ENCODE assay signal across 9 mouse cellular contexts in the genomic region with DNA sequence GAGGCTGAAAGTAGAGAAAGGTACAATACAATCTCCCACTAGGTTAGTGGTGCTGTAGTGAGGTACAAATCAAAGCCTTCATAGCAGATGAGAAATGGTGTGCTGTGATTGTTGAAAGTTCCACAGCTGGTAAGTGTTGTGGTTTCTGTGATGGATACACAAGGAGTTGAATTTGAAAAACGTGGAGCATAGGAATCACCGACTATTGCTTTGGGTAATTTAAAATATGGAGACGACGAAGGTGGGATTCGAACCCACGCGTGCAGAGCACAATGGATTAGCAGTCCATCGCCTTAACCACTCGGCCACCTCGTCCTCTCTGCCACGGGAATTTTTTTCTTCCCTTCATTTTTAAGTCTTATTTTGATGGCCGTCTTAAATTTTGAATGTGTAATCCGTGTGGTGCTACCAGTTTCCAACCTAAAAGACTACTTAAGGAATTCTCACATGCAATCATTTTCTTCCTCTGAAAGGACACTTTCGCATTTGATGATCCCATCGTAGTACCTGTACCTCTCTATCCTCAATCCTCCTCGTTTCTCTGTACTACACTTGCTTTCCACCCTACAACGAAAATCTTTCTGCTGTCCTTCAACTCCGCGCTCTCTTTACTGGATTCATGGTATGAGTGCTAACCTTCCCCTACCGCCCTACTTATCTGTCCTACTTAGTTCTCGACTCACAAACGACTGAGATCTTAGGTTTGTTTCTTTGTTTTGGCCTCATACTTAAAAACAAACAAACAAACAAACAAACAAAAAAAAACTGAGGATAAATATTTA. TPM values are rescaled to one million over a fixed set of nuclear protein-coding genes. Genes with fewer than 3 reads are reported as not detected.
DNase-seq lines count a peak whose midpoint lies in the region; ATAC-seq and TF ChIP-seq lines count a peak whose summit lies in the region.
"Had no signal": no experiment of that assay in that cellular context is flagged by ENCODE, and none has a peak within 500 bp of the region (broad histone marks: within the 10 kb centered on the region; RNA-seq: fewer than 3 reads in every experiment).

No protein-coding gene starts in this region.

- under 1% methylated on average over 22 of the region's 22 CpGs for WGBS in limb, embryonic 10.5 days
- 4% methylated on average over 22 of the region's 22 CpGs for WGBS in stomach, embryonic 16.5 days

- peak overlapping the region; percentile 50 to 52 for H3K4me3 ChIP-seq in ES-E14 (ENCODE audit: insufficient read depth in 1 of 2, low read depth in 1 of 2, low read length in 2 of 2, poor library complexity in 1 of 2, severe bottlenecking in 1 of 2)
- peak overlapping the region; percentile 52 for H3K4me3 ChIP-seq in limb, embryonic 10.5 days
- H3K4me3 ChIP-seq in stomach, embryonic 16.5 days (replicated peaks; ENCODE audit: low read length), result peak overlapping the region; percentile 23; the same call in 1 of the 2 replicates

- no peak overlapping the region for H3K9ac ChIP-seq in ES-E14 (ENCODE audit: insufficient read depth, low read depth, low read length, poor library complexity, severe bottlenecking)
- no peak overlapping the region for H3K9ac ChIP-seq in stomach, embryonic 16.5 days (ENCODE audit: low read length)

- H3K9me3 ChIP-seq in ES-E14 (ENCODE audit: control insufficient read depth, insufficient read depth, low read depth, low read length), result no peaks in the 10 kb centered on the region
- H3K9me3 ChIP-seq in limb, embryonic 10.5 days (replicated peaks), result no peaks in the 10 kb centered on the region
- 0 out of 2 replicates have a peak, but pooled peaks cover 4% of the 10 kb centered on the region for H3K9me3 ChIP-seq in stomach, embryonic 16.5 days (replicated peaks; ENCODE audit: control insufficient read depth, low read length)

- H3K36me3 ChIP-seq in ES-E14 (ENCODE audit: control insufficient read depth, insufficient read depth, low read length, poor library complexity, severe bottlenecking), result no peaks in the 10 kb centered on the region
- no peaks in the 10 kb centered on the region for H3K36me3 ChIP-seq in limb, embryonic 10.5 days
- no peaks in the 10 kb centered on the region for H3K36me3 ChIP-seq in stomach, embryonic 16.5 days (ENCODE audit: control insufficient read depth, insufficient read depth, low read length)

- no peak for ATAC-seq in stomach, embryonic 16.5 days (ENCODE audit: insufficient read depth, low FRiP score)

- H3K27me3 ChIP-seq in limb, embryonic 10.5 days (ENCODE audit: low read depth, poor library complexity, severe bottlenecking), result peaks cover 47% of the 10 kb centered on the region
- H3K27me3 ChIP-seq in stomach, embryonic 16.5 days (ENCODE audit: control insufficient read depth, insufficient read depth, low read length), result peaks cover 50% of the 10 kb centered on the region

- DNase-seq in layer of hippocampus, postnatal 14 days (ENCODE audit: low spot score in 2 of 2), result peak; percentile 25 to 42
- no peak for DNase-seq in layer of hippocampus, adult 9-10 months (ENCODE audit: low spot score)
- DNase-seq in ES-E14 (ENCODE audit: low read depth, low spot score), result no peak
- DNase-seq in embryo, embryonic 11 days, result peak; percentile 67
- DNase-seq in limb, embryonic 10.5 days (ENCODE audit: low spot score), result peak; percentile 80
- DNase-seq in gastrocnemius, postnatal 10 days, result no peak

- peak overlapping the region; percentile 39 for H3K4me2 ChIP-seq in stomach, embryonic 16.5 days (ENCODE audit: low read depth, low read length)

- H3K27ac ChIP-seq in ES-E14 (ENCODE audit: insufficient read depth, low read depth, low read length, poor library complexity, severe bottlenecking), result no peak overlapping the region
- H3K27ac ChIP-seq in limb, embryonic 10.5 days, result no peak overlapping the region
- H3K27ac ChIP-seq in stomach, embryonic 16.5 days (ENCODE audit: low read length), result no peak overlapping the region

- H3K4me1 ChIP-seq in ES-E14 (ENCODE audit: control insufficient read depth in 2 of 2, insufficient read depth in 2 of 2, low read length in 2 of 2, poor library complexity in 1 of 2), result peaks cover 5 to 8% of the 10 kb centered on the region in 2 experiments; a peak in 3 of 4 replicates
- H3K4me1 ChIP-seq in limb, embryonic 10.5 days, result peaks cover 25% of the 10 kb centered on the region
- H3K4me1 ChIP-seq in stomach, embryonic 16.5 days (ENCODE audit: control insufficient read depth, insufficient read depth, low read length), result peaks cover 12% of the 10 kb centered on the region; the same call in 1 of the 2 replicates

- in situ Hi-C loops in ES-E14 (cut with MboI; ENCODE audit: low sequenced_read_pairs in 2 of 2, unreplicated experiment in 2 of 2), result no loop called here

TF ChIP-seq in ES-E14, 5 proteins besides CTCF, POLR2A, EP300 and RAD21:
- no peak for TF ChIP-seq CHD2 (IDR thresholded peaks at IDR 0.05; ENCODE audit: low read depth, low read length)
- TF ChIP-seq ZNF384 (IDR thresholded peaks at IDR 0.05; ENCODE audit: low read depth, low read length), result peak; percentile 46; the same call in 1 of the 2 replicates
- no peak for TF ChIP-seq ZC3H11A (IDR thresholded peaks at IDR 0.05; ENCODE audit: borderline replicate concordance, low read depth, low read length)

RNA-seq across cellular contexts. Expression of a gene that starts 13.2 kb away (rescaled TPM):
- total RNA-seq in layer of hippocampus, postnatal 14 days (2021), result under 1 TPM in 1 of 2 experiments, not detected in 1; 0.19 TPM
- 0.26 and 0.31 TPM in 2 replicates for total RNA-seq in ES-E14 (2012; rRNA removed)
- polyA plus RNA-seq in limb, embryonic 10.5 days (2016; fragmentation: Nextera tagmentation; extraction: Ambion mirVana), result 0.14 and 0.28 TPM in 2 replicates
- 0.09 TPM in 1 of 2 replicates, not detected in the other for polyA plus RNA-seq in stomach, embryonic 16.5 days (2015; fragmentation: Nextera tagmentation; extraction: Ambion mirVana)
- total RNA-seq in gastrocnemius, postnatal 10 days (2021), result not detected
- total RNA-seq: left cerebral cortex, postnatal 36 days had no signal
- polyA plus RNA-seq: cortical plate, adult 2 months had no signal

RNA-seq across cellular contexts. Expression of a gene that starts 15.4 kb away (rescaled TPM):
- under 1 TPM in 1 of 2 experiments, not detected in 1; 0.46 TPM for total RNA-seq in layer of hippocampus, postnatal 14 days (2021)
- 2.6 and 2.9 TPM in 2 replicates for total RNA-seq in ES-E14 (2012; rRNA removed)
- polyA plus RNA-seq in limb, embryonic 10.5 days (2016; fragmentation: Nextera tagmentation; extraction: Ambion mirVana), result 0.20 TPM in 1 of 2 replicates, not detected in the other
- 0.92 and 1.1 TPM in 2 replicates for polyA plus RNA-seq in stomach, embryonic 16.5 days (2015; fragmentation: Nextera tagmentation; extraction: Ambion mirVana)
- total RNA-seq in gastrocnemius, postnatal 10 days (2021), result not detected

RNA-seq across cellular contexts. Expression of a gene that starts 41.2 kb away (rescaled TPM):
- total RNA-seq in layer of hippocampus, postnatal 14 days (2021), result 10 to 100 TPM; 60.0 to 62.5 TPM
- 1,543 and 2,450 TPM in 2 replicates for total RNA-seq in ES-E14 (2012; rRNA removed)
- polyA plus RNA-seq in limb, embryonic 10.5 days (2016; fragmentation: Nextera tagmentation; extraction: Ambion mirVana), result 7.3 and 8.5 TPM in 2 replicates
- 10.9 TPM in 1 of 2 replicates, not detected in the other for polyA plus RNA-seq in stomach, embryonic 16.5 days (2015; fragmentation: Nextera tagmentation; extraction: Ambion mirVana)
- total RNA-seq in gastrocnemius, postnatal 10 days (2021), result 100 to 1,000 TPM; 171 to 199 TPM

RNA-seq across cellular contexts. Expression of a gene that starts 41.5 kb away (rescaled TPM):
- 10 to 100 TPM; 22.2 to 42.1 TPM for total RNA-seq in layer of hippocampus, postnatal 14 days (2021)
- total RNA-seq in ES-E14 (2012; rRNA removed), result 1,340 and 1,966 TPM in 2 replicates
- 10.3 and 11.8 TPM in 2 replicates for polyA plus RNA-seq in limb, embryonic 10.5 days (2016; fragmentation: Nextera tagmentation; extraction: Ambion mirVana)
- polyA plus RNA-seq in stomach, embryonic 16.5 days (2015; fragmentation: Nextera tagmentation; extraction: Ambion mirVana), result 2.6 and 4.0 TPM in 2 replicates
- total RNA-seq in gastrocnemius, postnatal 10 days (2021), result 100 to 1,000 TPM; 209 to 249 TPM

RNA-seq across cellular contexts. Expression of a gene that starts 47.0 kb away (rescaled TPM):
- total RNA-seq in layer of hippocampus, postnatal 14 days (2021), result 10 to 100 TPM; 42.3 to 60.3 TPM
- total RNA-seq in ES-E14 (2012; rRNA removed), result 814 and 830 TPM in 2 replicates
- polyA plus RNA-seq in limb, embryonic 10.5 days (2016; fragmentation: Nextera tagmentation; extraction: Ambion mirVana), result 27.4 and 36.3 TPM in 2 replicates
- 13.4 and 15.5 TPM in 2 replicates for polyA plus RNA-seq in stomach, embryonic 16.5 days (2015; fragmentation: Nextera tagmentation; extraction: Ambion mirVana)
- total RNA-seq in gastrocnemius, postnatal 10 days (2021), result 10 to 100 TPM; 77.9 to 89.2 TPM

Comparison
In these comparisons a context has a peak if more than half of its experiments do, and no peak if none do; other contexts are left out.
1. DNase-seq: peak in layer of hippocampus, postnatal 14 days (2 of 2), embryo, embryonic 11 days (single experiment) and limb, embryonic 10.5 days (single experiment); none in layer of hippocampus, adult 9-10 months (single experiment), ES-E14 (single experiment) and gastrocnemius, postnatal 10 days (single experiment).
2. Peak in every context shown above with its lines, with median percentiles within 50 percentile points of each other: H3K4me3 ChIP-seq.